Mouse (Mus musculus): ENCODE results near the gene Cyp4a12a. TPM values are rescaled to one million over a fixed set of nuclear protein-coding genes. Genes with fewer than 3 reads are reported as not detected.

Gene Cyp4a12a
- polyA plus RNA-seq (2014; fragmentation: Illumina TruSeq; extraction: RNeasy Lipid Tissue Mini Kit (QIAGEN cat#74804); ENCODE audit: low read depth, low replicate concordance) = 9.2 TPM

DNA sequence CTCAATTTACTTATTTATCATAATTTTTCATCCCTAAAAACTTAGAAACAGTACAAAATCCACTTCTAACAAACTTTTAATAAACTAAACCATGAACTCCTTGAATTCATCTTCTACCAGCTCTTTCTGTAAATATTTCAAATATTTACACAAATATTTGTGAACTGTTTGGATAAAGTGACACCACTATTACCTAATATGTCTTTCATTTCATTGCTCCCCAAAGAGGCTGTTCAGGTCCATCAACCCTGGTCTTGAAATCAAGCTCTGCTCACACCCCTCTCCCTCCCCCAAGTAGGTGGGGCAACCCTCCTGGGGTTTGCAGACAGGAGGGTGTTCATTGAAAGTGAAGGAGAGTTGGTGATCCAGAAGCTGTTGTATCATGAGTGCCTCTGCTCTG, at the start of gene Cyp4a12a:
Cyp4a12a (plus strand) TSS at position 301 of the 400 bp plus-strand sequence.

Other genes with a start within 250 kb of the Cyp4a12a start
- gene Tal1, start 242.6 kb upstream of the Cyp4a12a start, polyA plus RNA-seq (2014; fragmentation: Illumina TruSeq; extraction: RNeasy Lipid Tissue Mini Kit (QIAGEN cat#74804); ENCODE audit: low read depth, low replicate concordance) = 1.4 TPM
- gene Pdzk1ip1, start 210.3 kb upstream of the Cyp4a12a start, polyA plus RNA-seq (2014; fragmentation: Illumina TruSeq; extraction: RNeasy Lipid Tissue Mini Kit (QIAGEN cat#74804); ENCODE audit: low read depth, low replicate concordance) = 82.1 TPM
- gene Cyp4x1, start 164.8 kb upstream of the Cyp4a12a start, polyA plus RNA-seq (2014; fragmentation: Illumina TruSeq; extraction: RNeasy Lipid Tissue Mini Kit (QIAGEN cat#74804); ENCODE audit: low read depth, low replicate concordance) = not detected
- not detected for gene Cyp4a29, start 57.0 kb upstream of the Cyp4a12a start, polyA plus RNA-seq (2014; fragmentation: Illumina TruSeq; extraction: RNeasy Lipid Tissue Mini Kit (QIAGEN cat#74804); ENCODE audit: low read depth, low replicate concordance)
- gene Cyp4a12b, start 112.6 kb downstream of the Cyp4a12a start, polyA plus RNA-seq (2014; fragmentation: Illumina TruSeq; extraction: RNeasy Lipid Tissue Mini Kit (QIAGEN cat#74804); ENCODE audit: low read depth, low replicate concordance) = 17.5 TPM
- not detected for gene Cyp4a30b, start 153.6 kb downstream of the Cyp4a12a start, polyA plus RNA-seq (2014; fragmentation: Illumina TruSeq; extraction: RNeasy Lipid Tissue Mini Kit (QIAGEN cat#74804); ENCODE audit: low read depth, low replicate concordance)
- 1,096 TPM for gene Cyp4a14, start 197.1 kb downstream of the Cyp4a12a start, polyA plus RNA-seq (2014; fragmentation: Illumina TruSeq; extraction: RNeasy Lipid Tissue Mini Kit (QIAGEN cat#74804); ENCODE audit: low read depth, low replicate concordance)
- gene Cyp4a10, start 219.2 kb downstream of the Cyp4a12a start, polyA plus RNA-seq (2014; fragmentation: Illumina TruSeq; extraction: RNeasy Lipid Tissue Mini Kit (QIAGEN cat#74804); ENCODE audit: low read depth, low replicate concordance) = 1,062 TPM